Mouse (Mus musculus): ENCODE data around the gene Cd9.

GRCm38 (mm10) chr6:125483515-125484312, 10.9 kb downstream of the Cd9 start:
- TF ChIP-seq GATA1 (IDR thresholded peaks at IDR 0.05; ENCODE audit: borderline replicate concordance, low read length): no peak
- TF ChIP-seq FLI1 (IDR thresholded peaks at IDR 0.05; ENCODE audit: low read length): no peak
